Mouse (Mus musculus): ENCODE measurements around the gene Glg1.
"Not testable (repeated sequence)": the region's sequence is repeated elsewhere in the genome, so short reads cannot be mapped to it uniquely, and the experiment has no call there.

The Glg1 gene

GRCm38 (mm10) chr8:111252487-111253112 is 6.4 kb downstream of the Glg1 start:
- DNase-seq (ENCODE audit: low spot score in 2 of 2), result no peak

- DNase-seq (ENCODE audit: low spot score in 2 of 2), result no peak
Observed at GRCm38 (mm10) chr8:111250111-111250510, 8.9 kb downstream of the Glg1 start.

- no peak for DNase-seq (ENCODE audit: low spot score in 2 of 2)
Observed at GRCm38 (mm10) chr8:111248136-111248535, 10.9 kb downstream of the Glg1 start.

- not testable (repeated sequence) for DNase-seq (ENCODE audit: low spot score in 2 of 2)
Observed at GRCm38 (mm10) chr8:111246864-111247263, 12.2 kb downstream of the Glg1 start.

GRCm38 (mm10) chr8:111246287-111246830 is 12.7 kb downstream of the Glg1 start:
- DNase-seq (ENCODE audit: low spot score in 2 of 2), result no peak

- DNase-seq (ENCODE audit: low spot score in 2 of 2), result no peak
Observed at GRCm38 (mm10) chr8:111237301-111237700, 21.7 kb downstream of the Glg1 start.

GRCm38 (mm10) chr8:111233730-111234129 is 25.3 kb downstream of the Glg1 start:
- DNase-seq (ENCODE audit: low spot score in 2 of 2), result no peak

- DNase-seq (ENCODE audit: low spot score in 2 of 2), result peak in 1 of 2 experiments; percentile 15
Observed at GRCm38 (mm10) chr8:111224153-111224552, 34.9 kb downstream of the Glg1 start.

- peak; percentile 34 to 56 for DNase-seq (ENCODE audit: low spot score in 2 of 2)
Observed at GRCm38 (mm10) chr8:111218107-111218506, 40.9 kb downstream of the Glg1 start.

- DNase-seq (ENCODE audit: low spot score in 2 of 2), result no peak
Observed at GRCm38 (mm10) chr8:111213406-111213805, 45.6 kb downstream of the Glg1 start.

- no peak for DNase-seq (ENCODE audit: low spot score in 2 of 2)
Observed at GRCm38 (mm10) chr8:111211180-111211579, 47.8 kb downstream of the Glg1 start.

- no peak for DNase-seq (ENCODE audit: low spot score in 2 of 2)
Observed at GRCm38 (mm10) chr8:111209874-111210273, 49.1 kb downstream of the Glg1 start.

GRCm38 (mm10) chr8:111206321-111206720 is 52.7 kb downstream of the Glg1 start:
- no peak for DNase-seq (ENCODE audit: low spot score in 2 of 2)

- no peak for DNase-seq (ENCODE audit: low spot score in 2 of 2)
Observed at GRCm38 (mm10) chr8:111205033-111205432, 54.0 kb downstream of the Glg1 start.

GRCm38 (mm10) chr8:111203341-111203740 is 55.7 kb downstream of the Glg1 start:
- DNase-seq (ENCODE audit: low spot score in 2 of 2), result no peak

GRCm38 (mm10) chr8:111197966-111198365 is 61.0 kb downstream of the Glg1 start:
- no peak for DNase-seq (ENCODE audit: low spot score in 2 of 2)

GRCm38 (mm10) chr8:111196181-111196580 is 62.8 kb downstream of the Glg1 start:
- DNase-seq (ENCODE audit: low spot score in 2 of 2), result no peak

GRCm38 (mm10) chr8:111188594-111189211 is 70.3 kb downstream of the Glg1 start:
- no peak for DNase-seq (ENCODE audit: low spot score in 2 of 2)

- no peak for DNase-seq (ENCODE audit: low spot score in 2 of 2)
Observed at GRCm38 (mm10) chr8:111187470-111187869, 71.5 kb downstream of the Glg1 start.

- DNase-seq (ENCODE audit: low spot score in 2 of 2), result peak; percentile 9 to 20
Observed at GRCm38 (mm10) chr8:111185472-111185947, 73.5 kb downstream of the Glg1 start.

- DNase-seq (ENCODE audit: low spot score in 2 of 2), result no peak
Observed at GRCm38 (mm10) chr8:111171661-111172060, 87.4 kb downstream of the Glg1 start.

GRCm38 (mm10) chr8:111157617-111158016 is 101.4 kb downstream of the Glg1 start:
- DNase-seq (ENCODE audit: low spot score in 2 of 2), result peak in 1 of 2 experiments; percentile 54
